Mouse (Mus musculus): ENCODE measurements around the gene Arf3. TPM values are rescaled to one million over a fixed set of nuclear protein-coding genes. Genes with fewer than 3 reads are reported as not detected.

The Arf3 gene
- polyA plus RNA-seq, 1 experiment from 2014 or later: 63.3 TPM

GRCm38 (mm10) chr15:98805324-98806040, 42.5 kb upstream of the Arf3 start:
- Histone ChIP-seq H3K4me2 (ENCODE audit: low read length) (peak overlapping the region; percentile 75), H3K4me3 (replicated peaks; ENCODE audit: low read depth, low read length) (peak overlapping the region; percentile 44), H3K27ac (replicated peaks; ENCODE audit: low read depth, low read length) (no peak overlapping the region), H3K36me3 (ENCODE audit: control insufficient read depth, insufficient read depth, low read length) (no peaks in the 10 kb centered on the region), H3K9me3 (ENCODE audit: control insufficient read depth, low read length) (no peaks in the 10 kb centered on the region), H3K27me3 (ENCODE audit: control insufficient read depth, insufficient read depth, low read length) (peaks cover 96% of the 10 kb centered on the region), H3K4me1 (ENCODE audit: control insufficient read depth, insufficient read depth, low read length) (peaks cover 32% of the 10 kb centered on the region), H3K9ac (replicated peaks; ENCODE audit: low read length) (peak overlapping the region; percentile 59)
- ATAC-seq (ENCODE audit: low FRiP score, low TSS enrichment) (0 out of 2 replicates have a peak, but pooled peaks have one; percentile 44), DNase-seq (peak; percentile 86)
- under 1% methylated on average over 64 of the region's 64 CpGs for WGBS

DNA sequence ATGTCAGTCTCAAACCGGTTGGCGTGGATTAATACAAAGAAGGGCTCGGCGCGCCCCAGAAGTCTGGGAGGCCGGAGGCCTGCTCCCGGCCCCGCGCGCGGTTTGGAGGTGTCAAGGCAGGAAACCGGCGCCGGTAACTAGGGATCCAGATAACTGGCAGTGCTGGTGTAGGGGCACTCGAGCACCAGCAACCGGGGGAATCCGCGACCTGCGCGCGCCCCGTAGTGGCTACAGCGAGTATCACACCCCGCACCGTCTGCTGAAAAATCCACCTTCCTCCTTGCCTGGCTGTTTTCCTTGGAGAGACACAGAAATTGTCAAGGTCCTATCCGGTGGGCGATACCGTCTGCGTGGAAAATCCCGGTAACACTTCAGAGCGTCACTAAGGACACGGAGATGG, 41.0 kb upstream of the Arf3 start:
- no peaks in the 10 kb centered on the region for H3K36me3 ChIP-seq (ENCODE audit: control insufficient read depth, insufficient read depth, low read length)
- H3K4me3 ChIP-seq (replicated peaks; ENCODE audit: low read depth, low read length): no peak overlapping the region; the same call in 1 of the 2 replicates
- H3K9ac ChIP-seq (replicated peaks; ENCODE audit: low read length): no peak overlapping the region
- H3K27ac ChIP-seq (replicated peaks; ENCODE audit: low read depth, low read length): no peak overlapping the region
- under 1% methylated on average over 32 of the region's 32 CpGs for WGBS
- peak overlapping the region; percentile 26; the same call in 1 of the 2 replicates for H3K4me2 ChIP-seq (ENCODE audit: low read length)
- ATAC-seq (ENCODE audit: low FRiP score, low TSS enrichment) (no peak), DNase-seq (peak; percentile 91)
- H3K27me3 ChIP-seq (ENCODE audit: control insufficient read depth, insufficient read depth, low read length): peaks cover 93% of the 10 kb centered on the region
- no peaks in the 10 kb centered on the region for H3K9me3 ChIP-seq (ENCODE audit: control insufficient read depth, low read length)
- peaks cover 31% of the 10 kb centered on the region for H3K4me1 ChIP-seq (ENCODE audit: control insufficient read depth, insufficient read depth, low read length)

DNA sequence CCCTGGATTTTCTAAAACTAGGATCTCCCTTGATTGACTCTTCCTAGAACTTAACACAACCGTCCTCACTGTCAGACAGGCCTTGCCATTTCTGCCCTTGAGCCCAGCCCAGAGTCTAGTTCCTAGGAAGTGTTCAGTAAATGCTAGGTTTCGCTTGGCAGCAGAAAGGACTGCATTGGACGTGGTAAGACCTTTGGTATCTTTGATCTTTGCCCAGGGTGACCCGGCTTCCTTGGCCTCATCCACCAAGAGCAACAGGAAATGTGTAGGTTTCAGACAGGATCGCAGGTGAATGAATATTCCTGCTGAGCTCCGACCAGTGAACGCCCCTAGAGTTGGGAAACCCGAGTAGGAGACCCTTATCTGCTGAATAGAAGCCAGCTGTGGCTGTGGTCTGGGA, 39.9 kb upstream of the Arf3 start:
- H3K4me2 ChIP-seq (ENCODE audit: low read length): no peak overlapping the region
- ATAC-seq (ENCODE audit: low FRiP score, low TSS enrichment): no peak
- peaks cover 31% of the 10 kb centered on the region for H3K4me1 ChIP-seq (ENCODE audit: control insufficient read depth, insufficient read depth, low read length)
- H3K9me3 ChIP-seq (ENCODE audit: control insufficient read depth, low read length): no peaks in the 10 kb centered on the region
- DNase-seq: no peak
- WGBS: 7% methylated on average over 8 of the region's 8 CpGs
- H3K27ac ChIP-seq (replicated peaks; ENCODE audit: low read depth, low read length): no peak overlapping the region
- no peak overlapping the region for H3K9ac ChIP-seq (replicated peaks; ENCODE audit: low read length)
- H3K36me3 ChIP-seq (ENCODE audit: control insufficient read depth, insufficient read depth, low read length): no peaks in the 10 kb centered on the region
- H3K27me3 ChIP-seq (ENCODE audit: control insufficient read depth, insufficient read depth, low read length): peaks cover 85% of the 10 kb centered on the region
- no peak overlapping the region for H3K4me3 ChIP-seq (replicated peaks; ENCODE audit: low read depth, low read length)

DNA sequence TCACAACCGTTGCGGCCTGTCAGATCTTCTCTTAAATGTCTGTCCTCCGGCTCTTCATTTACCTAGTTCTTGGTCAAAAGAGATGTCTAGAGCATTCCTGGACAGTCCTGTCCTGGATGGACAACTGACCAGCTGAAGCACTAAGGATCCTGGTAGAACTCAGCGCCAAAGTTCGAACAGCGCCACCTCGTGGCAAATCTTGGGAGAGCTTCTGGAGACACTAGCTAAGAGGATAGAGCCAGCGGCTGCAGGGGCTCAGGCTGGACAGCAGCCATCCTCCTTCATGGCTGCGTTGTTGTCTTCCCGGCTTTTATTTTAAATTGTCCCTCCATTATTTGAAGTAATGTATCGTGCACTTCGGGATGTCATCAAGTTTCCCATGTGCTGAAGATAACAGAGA, 36.4 kb upstream of the Arf3 start:
- no peaks in the 10 kb centered on the region for H3K36me3 ChIP-seq (ENCODE audit: control insufficient read depth, insufficient read depth, low read length)
- WGBS: 8% methylated on average over 12 of the region's 12 CpGs
- H3K27ac ChIP-seq (replicated peaks; ENCODE audit: low read depth, low read length): no peak overlapping the region
- no peak overlapping the region for H3K9ac ChIP-seq (replicated peaks; ENCODE audit: low read length)
- no peak for ATAC-seq (ENCODE audit: low FRiP score, low TSS enrichment)
- DNase-seq: peak; percentile 90
- H3K4me1 ChIP-seq (ENCODE audit: control insufficient read depth, insufficient read depth, low read length): peaks cover 12% of the 10 kb centered on the region; the same call in 1 of the 2 replicates
- H3K9me3 ChIP-seq (ENCODE audit: control insufficient read depth, low read length): no peaks in the 10 kb centered on the region
- H3K27me3 ChIP-seq (ENCODE audit: control insufficient read depth, insufficient read depth, low read length): peaks cover 82% of the 10 kb centered on the region
- no peak overlapping the region for H3K4me2 ChIP-seq (ENCODE audit: low read length)
- H3K4me3 ChIP-seq (replicated peaks; ENCODE audit: low read depth, low read length): no peak overlapping the region

GRCm38 (mm10) chr15:98798903-98799302, 35.9 kb upstream of the Arf3 start:
- ATAC-seq (ENCODE audit: low FRiP score, low TSS enrichment) (no peak), DNase-seq (peak; percentile 24)
- WGBS: 41% methylated on average over 3 of the region's 3 CpGs
- H3K27me3 ChIP-seq (ENCODE audit: control insufficient read depth, insufficient read depth, low read length): peaks cover 82% of the 10 kb centered on the region
- no peak overlapping the region for H3K27ac ChIP-seq (replicated peaks; ENCODE audit: low read depth, low read length)
- H3K4me3 ChIP-seq (replicated peaks; ENCODE audit: low read depth, low read length): no peak overlapping the region
- H3K4me1 ChIP-seq (ENCODE audit: control insufficient read depth, insufficient read depth, low read length): peaks cover 12% of the 10 kb centered on the region; the same call in 1 of the 2 replicates
- H3K9ac ChIP-seq (replicated peaks; ENCODE audit: low read length): no peak overlapping the region
- no peaks in the 10 kb centered on the region for H3K9me3 ChIP-seq (ENCODE audit: control insufficient read depth, low read length)
- H3K4me2 ChIP-seq (ENCODE audit: low read length): no peak overlapping the region
- no peaks in the 10 kb centered on the region for H3K36me3 ChIP-seq (ENCODE audit: control insufficient read depth, insufficient read depth, low read length)

GRCm38 (mm10) chr15:98797835-98798492, 35.0 kb upstream of the Arf3 start:
- Histone ChIP-seq H3K4me1 (ENCODE audit: control insufficient read depth, insufficient read depth, low read length) (peaks cover 12% of the 10 kb centered on the region; the same call in 1 of the 2 replicates), H3K36me3 (ENCODE audit: control insufficient read depth, insufficient read depth, low read length) (no peaks in the 10 kb centered on the region), H3K4me2 (ENCODE audit: low read length) (peak overlapping the region; percentile 22; the same call in 1 of the 2 replicates), H3K4me3 (replicated peaks; ENCODE audit: low read depth, low read length) (no peak overlapping the region), H3K9me3 (ENCODE audit: control insufficient read depth, low read length) (no peaks in the 10 kb centered on the region), H3K27ac (replicated peaks; ENCODE audit: low read depth, low read length) (no peak overlapping the region; the same call in 1 of the 2 replicates), H3K27me3 (ENCODE audit: control insufficient read depth, insufficient read depth, low read length) (peaks cover 82% of the 10 kb centered on the region), H3K9ac (replicated peaks; ENCODE audit: low read length) (no peak overlapping the region)
- DNase-seq: peak; percentile 88
- peak; percentile 88 for ATAC-seq (ENCODE audit: low FRiP score, low TSS enrichment)
- under 1% methylated on average over 28 of the region's 28 CpGs for WGBS

- H3K4me2 ChIP-seq (ENCODE audit: low read length): peak overlapping the region; percentile 15; the same call in 1 of the 2 replicates
- H3K9me3 ChIP-seq (ENCODE audit: control insufficient read depth, low read length): no peaks in the 10 kb centered on the region
- H3K4me3 ChIP-seq (replicated peaks; ENCODE audit: low read depth, low read length): no peak overlapping the region
- DNase-seq (peak; percentile 83), ATAC-seq (ENCODE audit: low FRiP score, low TSS enrichment) (no peak)
- peaks cover 82% of the 10 kb centered on the region for H3K27me3 ChIP-seq (ENCODE audit: control insufficient read depth, insufficient read depth, low read length)
- peaks cover 12% of the 10 kb centered on the region; the same call in 1 of the 2 replicates for H3K4me1 ChIP-seq (ENCODE audit: control insufficient read depth, insufficient read depth, low read length)
- no peak overlapping the region; the same call in 1 of the 2 replicates for H3K9ac ChIP-seq (replicated peaks; ENCODE audit: low read length)
- WGBS: 3% methylated on average over 13 of the region's 13 CpGs
- H3K36me3 ChIP-seq (ENCODE audit: control insufficient read depth, insufficient read depth, low read length): no peaks in the 10 kb centered on the region
- no peak overlapping the region for H3K27ac ChIP-seq (replicated peaks; ENCODE audit: low read depth, low read length)
These were observed 34.0 kb upstream of the Arf3 start for GRCm38 (mm10) chr15:98796803-98797595.

GRCm38 (mm10) chr15:98793141-98793698, 30.2 kb upstream of the Arf3 start:
- H3K9me3 ChIP-seq (ENCODE audit: control insufficient read depth, low read length): no peaks in the 10 kb centered on the region
- peaks cover 96% of the 10 kb centered on the region for H3K27me3 ChIP-seq (ENCODE audit: control insufficient read depth, insufficient read depth, low read length)
- no peaks in the 10 kb centered on the region for H3K36me3 ChIP-seq (ENCODE audit: control insufficient read depth, insufficient read depth, low read length)
- no peak overlapping the region; the same call in 1 of the 2 replicates for H3K9ac ChIP-seq (replicated peaks; ENCODE audit: low read length)
- peak overlapping the region; percentile 51 for H3K4me2 ChIP-seq (ENCODE audit: low read length)
- no peak overlapping the region for H3K27ac ChIP-seq (replicated peaks; ENCODE audit: low read depth, low read length)
- WGBS: 8% methylated on average over 13 of the region's 13 CpGs
- H3K4me1 ChIP-seq (ENCODE audit: control insufficient read depth, insufficient read depth, low read length): peaks cover 12% of the 10 kb centered on the region; the same call in 1 of the 2 replicates
- H3K4me3 ChIP-seq (replicated peaks; ENCODE audit: low read depth, low read length): peak overlapping the region; percentile 30
- ATAC-seq (ENCODE audit: low FRiP score, low TSS enrichment): no peak
- no peak for DNase-seq
